Mouse (Mus musculus): ENCODE results near the gene Ddr2.
A peak's percentile ranks its signal among the peaks of the same experiment; 100 is the strongest.

Gene Ddr2

GRCm38 (mm10) chr1:170110516-170111332, at the start of gene Ddr2:
Ddr2 (minus strand) TSS chr1:170110762.
- no peak for ATAC-seq (ENCODE audit: low TSS enrichment)

GRCm38 (mm10) chr1:170159707-170160106, 49.1 kb upstream of the Ddr2 start:
- ATAC-seq (ENCODE audit: low TSS enrichment) = no peak

GRCm38 (mm10) chr1:170155761-170156160, 45.2 kb upstream of the Ddr2 start:
- no peak for ATAC-seq (ENCODE audit: low TSS enrichment)

GRCm38 (mm10) chr1:170155298-170155697, 44.7 kb upstream of the Ddr2 start:
- no peak for ATAC-seq (ENCODE audit: low TSS enrichment)

GRCm38 (mm10) chr1:170153986-170154385, 43.4 kb upstream of the Ddr2 start:
- no peak for ATAC-seq (ENCODE audit: low TSS enrichment)

- ATAC-seq (ENCODE audit: low TSS enrichment) = 0 out of 2 replicates have a peak, but pooled peaks have one; percentile 38
These were observed 42.0 kb upstream of the Ddr2 start for GRCm38 (mm10) chr1:170152552-170152951.

GRCm38 (mm10) chr1:170150870-170151269, 40.3 kb upstream of the Ddr2 start:
- no peak for ATAC-seq (ENCODE audit: low TSS enrichment)

- no peak for ATAC-seq (ENCODE audit: low TSS enrichment)
These were observed 39.2 kb upstream of the Ddr2 start for GRCm38 (mm10) chr1:170149756-170150155.

GRCm38 (mm10) chr1:170148536-170148935, 38.0 kb upstream of the Ddr2 start:
- no peak for ATAC-seq (ENCODE audit: low TSS enrichment)

GRCm38 (mm10) chr1:170147651-170148448, 37.3 kb upstream of the Ddr2 start:
- peak; percentile 31; the same call in 1 of the 2 replicates for ATAC-seq (ENCODE audit: low TSS enrichment)

GRCm38 (mm10) chr1:170145606-170146005, 35.0 kb upstream of the Ddr2 start:
- ATAC-seq (ENCODE audit: low TSS enrichment) = no peak

GRCm38 (mm10) chr1:170142256-170142871, 31.8 kb upstream of the Ddr2 start:
- ATAC-seq (ENCODE audit: low TSS enrichment) = no peak

GRCm38 (mm10) chr1:170141626-170142025, 31.1 kb upstream of the Ddr2 start:
- no peak for ATAC-seq (ENCODE audit: low TSS enrichment)

GRCm38 (mm10) chr1:170136351-170137009, 25.9 kb upstream of the Ddr2 start:
- peak; percentile 97 for ATAC-seq (ENCODE audit: low TSS enrichment)

GRCm38 (mm10) chr1:170134264-170134663, 23.7 kb upstream of the Ddr2 start:
- ATAC-seq (ENCODE audit: low TSS enrichment) = no peak

GRCm38 (mm10) chr1:170130962-170131361, 20.4 kb upstream of the Ddr2 start:
- ATAC-seq (ENCODE audit: low TSS enrichment) = no peak

GRCm38 (mm10) chr1:170124644-170125043, 14.1 kb upstream of the Ddr2 start:
- no peak for ATAC-seq (ENCODE audit: low TSS enrichment)

GRCm38 (mm10) chr1:170113616-170114015, 3.1 kb upstream of the Ddr2 start:
- ATAC-seq (ENCODE audit: low TSS enrichment) = no peak

- ATAC-seq (ENCODE audit: low TSS enrichment) = no peak
These were observed 1.7 kb upstream of the Ddr2 start for GRCm38 (mm10) chr1:170112261-170112660.

- ATAC-seq (ENCODE audit: low TSS enrichment) = no peak
These were observed 1.2 kb upstream of the Ddr2 start for GRCm38 (mm10) chr1:170111651-170112226.

- ATAC-seq (ENCODE audit: low TSS enrichment) = no peak
These were observed 616 bp downstream of the Ddr2 start for GRCm38 (mm10) chr1:170109776-170110515.
